Mouse (Mus musculus) heart, adult 18-20 months (tissue): ENCODE measurements around the gene Cebpz. TPM values are rescaled to one million over a fixed set of nuclear protein-coding genes. Genes with fewer than 3 reads are reported as not detected.
A peak's percentile ranks its signal among the peaks of the same experiment; 100 is the strongest.

Experiments
- DNase-seq, 2 experiments: peaks; one replicate each; pipeline ENCODE4 v3.0.0; 2021 to 2022; ENCODE audit warnings: mixed read lengths in 1 of 2
- long read RNA-seq, 2 experiments: library from polyadenylated mRNA; stranded (forward); transcript quantifications; one replicate each; pipeline ENCODE4 v2.0.0; 2021
- total RNA-seq, 2 experiments: library from RNA; stranded (reverse); gene quantifications; 2 replicates each; pipeline ENCODE4 v1.2.3; 2021

The Cebpz gene
- total RNA-seq: 10 to 100 TPM; 22.1 to 24.4 TPM
- long read RNA-seq, experiment 1, full-length matches to known transcripts: 11 of 19 reads
- long read RNA-seq, experiment 1, partial matches to known transcripts: 8 of 19 reads
- long read RNA-seq, experiment 1, other reads (novel, unspliced or antisense): 0 of 19 reads
- long read RNA-seq, experiment 2, full-length matches to known transcripts: 3 of 6 reads
- long read RNA-seq, experiment 2, partial matches to known transcripts: 2 of 6 reads
- long read RNA-seq, experiment 2, other reads (novel, unspliced or antisense): 1 of 6 reads

DNA sequence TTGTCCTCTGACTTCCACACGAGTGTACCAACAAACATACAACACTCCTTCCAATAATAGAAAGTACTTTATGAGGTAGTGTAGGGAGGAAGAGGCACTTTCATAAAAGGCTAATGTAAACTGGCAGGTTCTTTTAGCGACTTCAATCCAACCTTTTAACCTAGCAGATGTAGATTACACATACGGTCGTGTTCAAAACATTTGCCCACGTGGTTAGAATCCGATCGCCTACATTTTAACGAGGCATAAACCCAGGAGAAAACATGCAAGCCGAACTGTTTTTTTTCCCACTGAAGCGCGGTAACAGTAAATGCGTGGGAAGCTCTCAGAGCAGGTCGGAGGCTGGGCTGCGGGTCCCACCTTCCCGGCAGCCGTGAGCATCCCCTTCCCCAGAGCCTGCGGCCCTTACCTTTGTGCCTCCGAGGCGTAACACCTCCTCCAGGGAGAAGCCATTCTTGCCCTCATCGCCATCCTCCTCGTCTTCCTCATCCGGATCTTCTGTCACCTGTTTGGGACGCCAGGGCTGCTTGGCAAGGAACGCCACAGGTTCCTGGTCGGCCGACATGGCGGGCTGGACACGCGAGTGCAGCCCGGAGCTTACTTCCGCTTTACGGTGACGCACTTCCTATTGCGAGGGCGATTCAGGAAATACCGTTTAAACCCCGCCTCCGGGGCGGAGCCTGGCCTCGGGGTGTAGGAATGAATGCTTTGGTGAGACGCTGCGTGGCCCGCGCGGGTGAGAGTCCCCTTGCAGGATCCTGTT is at the start of gene Cebpz, which contains the start of gene Ndufaf7:
Cebpz (minus strand) TSS at position 601 of the 763 bp plus-strand sequence.
Ndufaf7 (plus strand) TSS at position 671 of the 763 bp plus-strand sequence.
- DNase-seq: peak; percentile 98 to 99

GRCm38 (mm10) chr17:78983736-78984135 is 46.9 kb upstream of the Cebpz start:
- no peak for DNase-seq

DNA sequence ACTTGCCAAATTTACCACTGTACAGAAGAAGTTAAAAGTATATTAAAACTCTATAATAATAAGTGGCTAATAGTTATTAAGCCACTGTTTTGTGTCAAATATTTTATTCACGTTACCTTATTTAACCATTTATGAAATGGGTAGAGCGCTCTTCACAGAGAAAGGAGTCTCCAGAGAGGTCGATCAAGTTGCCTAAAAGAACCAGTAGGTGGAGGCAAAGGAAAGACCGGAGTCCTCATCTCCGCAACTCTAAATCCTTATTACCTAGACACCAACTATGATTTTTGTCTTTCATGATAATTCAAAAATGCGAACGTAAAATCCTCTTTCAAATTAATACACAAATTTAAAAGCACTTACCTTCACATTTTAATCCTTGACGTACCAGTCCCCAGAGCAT is 46.3 kb upstream of the Cebpz start:
- DNase-seq: no peak

DNA sequence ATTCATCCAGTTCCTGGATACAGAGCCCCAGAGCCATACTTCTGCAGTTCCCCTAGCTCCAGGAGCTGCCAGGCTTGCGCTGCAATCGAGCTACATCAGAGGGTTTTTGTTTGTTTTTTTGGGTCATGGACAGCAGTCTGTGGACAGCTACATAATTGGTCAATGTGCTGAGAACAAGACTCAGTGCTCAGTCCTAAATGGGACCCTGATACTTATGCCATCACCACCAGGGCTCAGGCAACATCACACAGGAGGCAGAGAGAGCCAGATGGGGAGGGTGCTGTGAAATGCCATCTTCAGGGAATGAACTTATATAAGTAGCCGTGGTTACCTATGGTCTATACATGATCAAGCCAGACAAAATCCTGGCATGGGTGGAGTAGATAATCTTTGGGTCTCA is 31.6 kb upstream of the Cebpz start:
- no peak for DNase-seq

GRCm38 (mm10) chr17:78966092-78966883 is 29.4 kb upstream of the Cebpz start:
- no peak for DNase-seq

DNA sequence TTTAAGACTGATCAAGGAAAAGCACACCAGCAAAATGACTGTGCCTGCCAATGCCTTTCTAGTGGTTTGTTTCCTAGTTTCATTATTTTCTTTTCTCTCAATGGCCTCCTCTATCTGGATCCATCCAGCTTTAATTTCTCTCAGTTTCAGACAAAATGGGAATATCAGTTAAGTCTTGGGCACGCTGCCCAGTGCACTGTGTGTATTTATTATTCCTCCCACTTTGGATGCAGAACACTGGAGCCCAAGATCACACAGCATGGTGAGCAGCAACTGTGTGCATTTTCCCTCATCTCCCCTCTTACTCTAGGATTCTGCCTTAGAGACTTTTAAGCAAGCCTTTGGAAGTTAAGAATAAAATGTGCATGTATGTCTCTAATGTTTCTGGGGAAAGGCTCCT is 27.5 kb upstream of the Cebpz start:
- DNase-seq: no peak

- DNase-seq: no peak
Observed at GRCm38 (mm10) chr17:78959473-78959872, 22.6 kb upstream of the Cebpz start.

DNA sequence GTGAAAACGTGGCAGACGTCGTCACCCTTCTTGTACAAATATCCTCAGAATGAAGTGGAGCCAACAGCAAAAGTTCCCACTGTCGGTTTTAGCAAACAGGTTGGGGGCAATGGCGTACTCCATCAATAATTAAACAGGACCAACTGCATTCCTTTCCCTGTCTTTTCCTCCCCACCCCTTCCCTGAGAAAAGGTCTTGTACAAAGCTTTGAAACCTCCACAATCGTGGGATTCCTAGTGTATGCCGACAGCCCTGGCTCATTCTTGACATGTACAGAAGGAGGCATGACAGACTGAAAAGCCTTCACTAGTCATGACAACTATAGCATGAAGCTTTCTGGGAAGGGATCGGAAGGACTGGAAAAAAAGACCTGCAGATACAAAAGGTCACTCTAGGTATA is 16.4 kb upstream of the Cebpz start:
- DNase-seq: no peak

GRCm38 (mm10) chr17:78952070-78952469 is 15.2 kb upstream of the Cebpz start:
- DNase-seq: no peak

DNA sequence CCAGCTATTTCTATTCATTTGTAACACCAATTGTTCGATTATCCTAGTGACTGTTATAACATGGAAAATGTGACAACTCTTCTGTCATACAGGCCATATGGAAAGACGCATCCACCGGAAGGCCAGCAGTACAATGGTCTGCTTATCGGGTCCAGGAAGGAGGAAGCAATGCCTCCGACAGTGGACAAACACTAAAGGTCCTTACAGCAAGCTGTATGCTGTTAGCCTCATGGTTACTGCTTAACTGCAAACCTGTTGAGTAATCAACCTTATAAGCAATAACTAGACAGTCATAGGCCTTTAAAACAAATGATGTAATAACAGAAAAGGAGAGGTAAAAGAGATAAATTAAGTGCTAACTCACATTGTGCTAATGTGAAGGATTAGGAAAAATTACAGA is 14.4 kb upstream of the Cebpz start:
- no peak for DNase-seq

- DNase-seq: no peak
Observed at GRCm38 (mm10) chr17:78942579-78942978, 5.7 kb upstream of the Cebpz start.

DNA sequence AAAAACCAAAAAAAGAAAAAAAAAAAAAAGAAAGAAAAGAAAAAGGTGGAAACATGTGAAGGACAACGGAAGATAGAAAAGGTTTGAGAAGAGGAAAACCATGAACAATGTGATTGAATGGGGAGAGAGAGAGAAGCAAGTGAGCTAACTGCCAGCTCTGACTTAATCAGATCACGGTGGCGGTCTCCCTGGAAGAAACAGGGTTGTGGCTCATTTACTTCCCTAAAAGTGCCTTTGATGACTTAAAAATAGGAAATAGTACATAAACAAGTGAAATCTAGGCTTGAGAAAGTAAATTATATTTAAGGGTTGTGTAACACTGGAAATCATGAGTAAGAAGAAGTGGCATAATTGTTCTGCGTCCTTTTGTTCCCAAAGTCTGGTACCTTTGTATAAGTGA is 2.1 kb upstream of the Cebpz start:
- no peak for DNase-seq

- no peak for DNase-seq
Observed at GRCm38 (mm10) chr17:78937229-78937853, 475 bp upstream of the Cebpz start.

- no peak for DNase-seq
Observed at GRCm38 (mm10) chr17:78935857-78936256, 1.0 kb downstream of the Cebpz start.

GRCm38 (mm10) chr17:78917696-78918095 is 19.2 kb downstream of the Cebpz start:
- no peak for DNase-seq

- no peak for DNase-seq
Observed at GRCm38 (mm10) chr17:78916899-78917298, 20.0 kb downstream of the Cebpz start.

DNA sequence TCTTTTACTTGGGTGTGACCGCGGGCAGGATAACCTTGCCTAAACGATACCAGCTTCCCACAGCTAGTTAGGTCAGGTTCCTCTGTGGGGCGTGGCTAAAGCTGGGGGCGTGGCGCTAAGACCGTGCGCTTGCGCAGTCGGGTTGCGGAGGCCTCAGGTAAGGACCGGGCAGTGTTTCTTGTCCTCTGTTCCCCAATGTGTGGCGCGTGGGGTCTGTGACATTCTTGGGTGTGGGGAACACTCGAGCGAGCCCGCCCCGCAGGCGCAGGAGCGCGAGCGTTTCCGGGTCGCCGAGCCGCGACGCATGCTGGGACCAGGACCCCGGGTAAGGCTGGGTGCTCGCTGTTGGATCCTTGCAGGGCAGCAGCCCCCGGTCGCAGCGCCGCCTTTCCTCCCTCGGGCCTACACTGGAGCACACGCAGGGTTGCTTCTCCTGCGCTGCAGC is 20.5 kb downstream of the Cebpz start, which contains the start of gene Cebpzos:
Cebpzos (plus strand) TSS at position 132 of the 445 bp plus-strand sequence.
- peak; percentile 89 to 91 for DNase-seq

- no peak for DNase-seq
Observed at GRCm38 (mm10) chr17:78915772-78916171, 21.1 kb downstream of the Cebpz start.

DNA sequence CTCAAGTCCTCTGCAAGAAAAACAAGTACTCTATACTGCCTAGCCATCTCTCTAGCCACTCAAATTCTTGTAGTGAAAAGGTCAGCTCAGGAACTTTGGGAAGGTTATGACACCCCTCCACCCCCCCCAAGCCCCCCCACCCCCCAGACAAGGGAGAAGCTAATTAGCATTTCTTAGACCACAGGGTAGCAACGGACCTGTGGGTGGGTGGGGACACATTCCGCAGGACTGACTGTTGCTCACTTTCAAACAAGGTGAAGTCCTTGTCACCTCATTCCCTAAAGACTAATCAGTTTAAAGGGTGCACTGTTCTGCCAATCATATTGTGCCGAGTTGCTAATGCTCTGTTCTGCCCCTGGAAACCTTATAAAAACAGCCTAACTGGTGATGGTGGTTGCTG is 22.9 kb downstream of the Cebpz start:
- no peak for DNase-seq

GRCm38 (mm10) chr17:78912861-78913281 is 24.0 kb downstream of the Cebpz start:
- DNase-seq: no peak

DNA sequence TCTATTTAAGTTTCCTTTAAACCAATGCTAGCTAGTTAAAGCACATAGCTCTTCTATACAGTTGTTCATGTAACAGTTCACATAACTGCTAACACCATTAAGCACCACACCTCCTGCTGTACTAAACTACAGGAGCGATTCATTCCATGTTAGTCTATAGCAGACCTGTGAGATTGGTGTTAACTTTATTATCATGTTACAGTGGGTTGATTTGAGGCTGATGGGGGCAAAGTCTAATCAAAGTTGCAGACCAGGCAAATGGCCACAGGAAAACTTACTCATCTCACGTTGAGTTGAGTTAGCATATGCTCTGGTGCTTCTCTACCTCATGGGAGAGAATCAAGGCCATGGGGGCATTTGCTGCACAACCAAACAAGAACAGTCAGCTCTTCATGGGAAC is 27.5 kb downstream of the Cebpz start:
- no peak for DNase-seq

DNA sequence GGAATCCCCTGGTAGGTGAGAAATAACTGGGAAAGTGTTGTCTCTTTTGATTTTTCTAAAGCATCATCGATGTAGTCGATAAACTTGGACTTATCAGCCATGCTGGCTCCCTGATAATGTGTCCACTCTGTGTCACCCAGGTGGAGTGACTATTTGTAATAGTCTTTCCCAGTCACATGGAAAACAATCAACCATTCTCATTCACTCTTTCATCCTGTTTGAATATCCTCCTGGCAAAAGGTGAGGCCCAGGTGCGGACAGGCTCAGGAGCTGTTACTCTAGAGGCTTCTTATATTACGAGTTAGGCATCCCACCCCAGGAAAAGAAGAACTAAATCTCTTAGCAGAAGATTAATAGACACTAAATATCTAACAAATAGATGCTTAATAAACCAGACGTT is 30.0 kb downstream of the Cebpz start, which contains the start of gene Sult6b1:
Sult6b1 (minus strand) TSS at position 101 of the 400 bp plus-strand sequence.
- DNase-seq: no peak
